Mouse (Mus musculus): ENCODE results near the gene Rgs10. TPM values are rescaled to one million over a fixed set of nuclear protein-coding genes. Genes with fewer than 3 reads are reported as not detected.

The Rgs10 gene
- polyA plus RNA-seq, 1 experiment, result 5.1 TPM

- H3K27me3 ChIP-seq (replicated peaks; ENCODE audit: control insufficient read depth, insufficient read depth, low read length), result no peaks in the 10 kb centered on the region
- DNase-seq, result no peak
- H3K27ac ChIP-seq (ENCODE audit: insufficient read depth, low read depth, low read length), result no peak overlapping the region
- no peaks in the 10 kb centered on the region for H3K4me1 ChIP-seq (ENCODE audit: control insufficient read depth, insufficient read depth, low read length)
- no peak overlapping the region for H3K4me3 ChIP-seq (ENCODE audit: insufficient read depth, low read depth, low read length)
- no peaks in the 10 kb centered on the region for H3K36me3 ChIP-seq (ENCODE audit: control insufficient read depth, insufficient read depth, low read length)
- TF ChIP-seq POLR2A (IDR thresholded peaks at IDR 0.05; ENCODE audit: low read depth, low read length) (no peak), CTCF (conservative IDR thresholded peaks at IDR 0.05; ENCODE audit: insufficient read depth, insufficient read length, low read depth, low read length) (no peak)
- 77% methylated on average over 11 of the region's 11 CpGs for WGBS
Observed at GRCm38 (mm10) chr7:128376206-128376701, 42.3 kb downstream of the Rgs10 start.

GRCm38 (mm10) chr7:128374156-128374555 lies 44.4 kb downstream of the Rgs10 start:
- Histone ChIP-seq H3K36me3 (ENCODE audit: control insufficient read depth, insufficient read depth, low read length) (no peaks in the 10 kb centered on the region), H3K27me3 (replicated peaks; ENCODE audit: control insufficient read depth, insufficient read depth, low read length) (no peaks in the 10 kb centered on the region), H3K4me1 (ENCODE audit: control insufficient read depth, insufficient read depth, low read length) (no peaks in the 10 kb centered on the region), H3K4me3 (ENCODE audit: insufficient read depth, low read depth, low read length) (no peak overlapping the region), H3K27ac (ENCODE audit: insufficient read depth, low read depth, low read length) (no peak overlapping the region)
- TF ChIP-seq CTCF (conservative IDR thresholded peaks at IDR 0.05; ENCODE audit: insufficient read depth, insufficient read length, low read depth, low read length), result no peak
- no peak for TF ChIP-seq POLR2A (IDR thresholded peaks at IDR 0.05; ENCODE audit: low read depth, low read length)
- DNase-seq, result no peak
- 93% methylated on average over 11 of the region's 11 CpGs for WGBS

- no peak for TF ChIP-seq CTCF (conservative IDR thresholded peaks at IDR 0.05; ENCODE audit: insufficient read depth, insufficient read length, low read depth, low read length)
- no peak for TF ChIP-seq POLR2A (IDR thresholded peaks at IDR 0.05; ENCODE audit: low read depth, low read length)
- H3K27ac ChIP-seq (ENCODE audit: insufficient read depth, low read depth, low read length), result no peak overlapping the region
- no peak for DNase-seq
- H3K36me3 ChIP-seq (ENCODE audit: control insufficient read depth, insufficient read depth, low read length), result no peaks in the 10 kb centered on the region
- no peaks in the 10 kb centered on the region for H3K4me1 ChIP-seq (ENCODE audit: control insufficient read depth, insufficient read depth, low read length)
- H3K27me3 ChIP-seq (replicated peaks; ENCODE audit: control insufficient read depth, insufficient read depth, low read length), result no peaks in the 10 kb centered on the region
- no peak overlapping the region for H3K4me3 ChIP-seq (ENCODE audit: insufficient read depth, low read depth, low read length)
- 73% methylated on average over 8 of the region's 8 CpGs for WGBS
Observed at GRCm38 (mm10) chr7:128373751-128374150, 44.8 kb downstream of the Rgs10 start.

GRCm38 (mm10) chr7:128372331-128372730 lies 46.2 kb downstream of the Rgs10 start:
- peak; percentile 38 for DNase-seq
- TF ChIP-seq POLR2A (IDR thresholded peaks at IDR 0.05; ENCODE audit: low read depth, low read length) (no peak), CTCF (conservative IDR thresholded peaks at IDR 0.05; ENCODE audit: insufficient read depth, insufficient read length, low read depth, low read length) (peak; percentile 60)
- Histone ChIP-seq H3K4me3 (ENCODE audit: insufficient read depth, low read depth, low read length) (no peak overlapping the region), H3K27me3 (replicated peaks; ENCODE audit: control insufficient read depth, insufficient read depth, low read length) (no peaks in the 10 kb centered on the region), H3K27ac (ENCODE audit: insufficient read depth, low read depth, low read length) (no peak overlapping the region), H3K4me1 (ENCODE audit: control insufficient read depth, insufficient read depth, low read length) (no peaks in the 10 kb centered on the region), H3K36me3 (ENCODE audit: control insufficient read depth, insufficient read depth, low read length) (no peaks in the 10 kb centered on the region)
- WGBS, result 73% methylated on average over 3 of the region's 3 CpGs

- TF ChIP-seq POLR2A (IDR thresholded peaks at IDR 0.05; ENCODE audit: low read depth, low read length) (no peak), CTCF (conservative IDR thresholded peaks at IDR 0.05; ENCODE audit: insufficient read depth, insufficient read length, low read depth, low read length) (no peak)
- no peak overlapping the region for H3K27ac ChIP-seq (ENCODE audit: insufficient read depth, low read depth, low read length)
- H3K4me1 ChIP-seq (ENCODE audit: control insufficient read depth, insufficient read depth, low read length), result no peaks in the 10 kb centered on the region
- no peak overlapping the region for H3K4me3 ChIP-seq (ENCODE audit: insufficient read depth, low read depth, low read length)
- H3K36me3 ChIP-seq (ENCODE audit: control insufficient read depth, insufficient read depth, low read length), result no peaks in the 10 kb centered on the region
- H3K27me3 ChIP-seq (replicated peaks; ENCODE audit: control insufficient read depth, insufficient read depth, low read length), result no peaks in the 10 kb centered on the region
- 55% methylated on average over 12 of the region's 12 CpGs for WGBS
- DNase-seq, result no peak
Observed at GRCm38 (mm10) chr7:128369366-128369765, 49.2 kb downstream of the Rgs10 start.

- Histone ChIP-seq H3K4me1 (ENCODE audit: control insufficient read depth, insufficient read depth, low read length) (no peaks in the 10 kb centered on the region), H3K4me3 (ENCODE audit: insufficient read depth, low read depth, low read length) (no peak overlapping the region), H3K27ac (ENCODE audit: insufficient read depth, low read depth, low read length) (no peak overlapping the region), H3K36me3 (ENCODE audit: control insufficient read depth, insufficient read depth, low read length) (no peaks in the 10 kb centered on the region), H3K27me3 (replicated peaks; ENCODE audit: control insufficient read depth, insufficient read depth, low read length) (no peaks in the 10 kb centered on the region)
- no peak for DNase-seq
- 86% methylated on average over 6 of the region's 6 CpGs for WGBS
- TF ChIP-seq POLR2A (IDR thresholded peaks at IDR 0.05; ENCODE audit: low read depth, low read length) (no peak), CTCF (conservative IDR thresholded peaks at IDR 0.05; ENCODE audit: insufficient read depth, insufficient read length, low read depth, low read length) (no peak)
Observed at GRCm38 (mm10) chr7:128368828-128369227, 49.7 kb downstream of the Rgs10 start.

GRCm38 (mm10) chr7:128366654-128367053 lies 51.9 kb downstream of the Rgs10 start:
- TF ChIP-seq CTCF (conservative IDR thresholded peaks at IDR 0.05; ENCODE audit: insufficient read depth, insufficient read length, low read depth, low read length) (no peak), POLR2A (IDR thresholded peaks at IDR 0.05; ENCODE audit: low read depth, low read length) (no peak)
- Histone ChIP-seq H3K27ac (ENCODE audit: insufficient read depth, low read depth, low read length) (no peak overlapping the region), H3K4me3 (ENCODE audit: insufficient read depth, low read depth, low read length) (no peak overlapping the region), H3K27me3 (replicated peaks; ENCODE audit: control insufficient read depth, insufficient read depth, low read length) (no peaks in the 10 kb centered on the region), H3K4me1 (ENCODE audit: control insufficient read depth, insufficient read depth, low read length) (no peaks in the 10 kb centered on the region), H3K36me3 (ENCODE audit: control insufficient read depth, insufficient read depth, low read length) (no peaks in the 10 kb centered on the region)
- 58% methylated on average over 11 of the region's 11 CpGs for WGBS
- no peak for DNase-seq
